Mouse (Mus musculus) heart, embryonic 11.5 days (tissue): ENCODE results near the gene Cox20. TPM values are rescaled to one million over a fixed set of nuclear protein-coding genes. Genes with fewer than 3 reads are reported as not detected.

Source experiments
- ATAC-seq: fragments of 200-750 bp; cut with Nextera tagmentation; replicated peaks from 2 replicates; pipeline ENCODE4 v1.8.0; 2017; ENCODE audit warnings: moderate library complexity; ENCODE audit not compliant: insufficient number of reproducible peaks, low FRiP score, low TSS enrichment
- H3K27ac ChIP-seq: fragments of 300-500 bp; sonication (generic); 2 replicates; pipeline ENCODE4 v1.5.1; 2014; ENCODE audit warnings: mild to moderate bottlenecking, low read depth, low read length
- H3K27me3 ChIP-seq: fragments of 300-500 bp; sonication (generic); 2 replicates; pipeline ENCODE4 v1.6.1; 2014; ENCODE audit warnings: mild to moderate bottlenecking, low read length, mixed read lengths; ENCODE audit not compliant: control insufficient read depth, insufficient read depth
- H3K36me3 ChIP-seq: fragments of 300-500 bp; sonication (generic); 2 replicates; pipeline ENCODE4 v1.6.1; 2014; ENCODE audit warnings: mild to moderate bottlenecking, low read length, moderate library complexity, mixed read lengths; ENCODE audit not compliant: control insufficient read depth, insufficient read depth
- H3K4me1 ChIP-seq: fragments of 300-500 bp; sonication (generic); 2 replicates; pipeline ENCODE4 v1.6.1; 2014; ENCODE audit warnings: low read length; ENCODE audit not compliant: control insufficient read depth, insufficient read depth
- H3K4me2 ChIP-seq: fragments of 300-500 bp; sonication (generic); 2 replicates; pipeline ENCODE4 v1.6.1; 2014; ENCODE audit warnings: mild to moderate bottlenecking, moderate library complexity
- H3K4me3 ChIP-seq: fragments of 300-500 bp; sonication (generic); 2 replicates; pipeline ENCODE4 v1.5.1; 2014; ENCODE audit warnings: low read depth, low read length
- H3K9ac ChIP-seq: fragments of 300-500 bp; sonication (generic); 2 replicates; pipeline ENCODE4 v1.6.1; 2014; ENCODE audit warnings: mild to moderate bottlenecking, low read depth, low read length, moderate library complexity
- H3K9me3 ChIP-seq: fragments of 300-500 bp; sonication (generic); replicated peaks from 2 replicates; pipeline ENCODE4 v1.6.1; 2016; ENCODE audit warnings: low read length; ENCODE audit not compliant: control insufficient read depth
- WGBS: fragments of 180-500 bp; shearing (Covaris S2); extraction: QIAGEN DNeasy Blood & Tissue Kit; methylation state at CpG from one replicate; pipeline ENCODE4 v1.1.7; 2014; ENCODE audit not compliant: insufficient replicate concordance; 5-methylcytosine and 5-hydroxymethylcytosine counted together
- polyA plus RNA-seq: library from polyadenylated mRNA; unstranded; fragments of >200 nt; fragmentation: Nextera tagmentation; extraction: Ambion mirVana; gene quantifications from 2 replicates; pipeline ENCODE4 v1.2.1, GENCODE M21; 2014

Cox20 gene
- polyA plus RNA-seq, 1 experiment from 2014 or later = 178 TPM

- H3K4me1 ChIP-seq = 0 out of 2 replicates have a peak, but pooled peaks cover 10% of the 10 kb centered on the region
- 94% methylated on average over 1 of the region's 1 CpGs for WGBS
- ATAC-seq = no peak
Measured at GRCm38 (mm10) chr1:178324568-178324967, 5.6 kb downstream of the Cox20 start.

DNA sequence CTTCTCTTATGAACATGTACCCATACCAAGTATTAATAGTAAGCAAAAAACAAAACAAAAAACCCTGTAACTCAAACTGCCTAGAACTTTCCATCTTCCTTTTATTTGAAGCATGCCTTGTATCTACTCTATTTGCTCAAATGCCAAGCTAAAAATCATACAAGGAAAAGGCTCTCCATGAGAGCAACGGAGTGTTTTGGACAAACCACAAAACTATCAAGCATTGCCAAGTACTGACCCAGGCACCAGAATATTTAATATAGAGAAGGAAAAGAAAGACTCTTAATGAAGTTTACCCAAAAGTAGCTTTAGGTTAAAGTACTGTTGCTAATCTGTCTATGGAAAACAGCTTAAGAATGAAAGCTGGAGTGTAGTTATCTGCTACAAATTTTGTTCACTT, 7.4 kb downstream of the Cox20 start:
- 0 out of 2 replicates have a peak, but pooled peaks cover 3% of the 10 kb centered on the region for H3K4me1 ChIP-seq
- peaks cover 40% of the 10 kb centered on the region for H3K36me3 ChIP-seq
- no peaks in the 10 kb centered on the region for H3K27me3 ChIP-seq
- WGBS = 98% methylated on average over 1 of the region's 1 CpGs
- H3K4me3 ChIP-seq = no peak overlapping the region
- no peak overlapping the region for H3K9ac ChIP-seq
- no peaks in the 10 kb centered on the region for H3K9me3 ChIP-seq
- H3K4me2 ChIP-seq = no peak overlapping the region
- H3K27ac ChIP-seq = no peak overlapping the region
- ATAC-seq = no peak

More at GRCm38 (mm10) chr1:178324568-178324967, 5.6 kb downstream of the Cox20 start:
- Histone ChIP-seq H3K9ac (no peak overlapping the region), H3K9me3 (no peaks in the 10 kb centered on the region), H3K36me3 (peaks cover 29% of the 10 kb centered on the region), H3K27me3 (no peaks in the 10 kb centered on the region), H3K4me3 (no peak overlapping the region), H3K27ac (no peak overlapping the region), H3K4me2 (no peak overlapping the region)

GRCm38 (mm10) chr1:178326950-178327349, 8.0 kb downstream of the Cox20 start:
- no peak overlapping the region for H3K27ac ChIP-seq
- 89% methylated on average over 1 of the region's 1 CpGs for WGBS
- H3K27me3 ChIP-seq = no peaks in the 10 kb centered on the region
- ATAC-seq = no peak
- 0 out of 2 replicates have a peak, but pooled peaks cover 1% of the 10 kb centered on the region for H3K4me1 ChIP-seq
- H3K9me3 ChIP-seq = no peaks in the 10 kb centered on the region
- no peak overlapping the region for H3K4me2 ChIP-seq
- peaks cover 41% of the 10 kb centered on the region for H3K36me3 ChIP-seq
- no peak overlapping the region for H3K9ac ChIP-seq
- H3K4me3 ChIP-seq = no peak overlapping the region

DNA sequence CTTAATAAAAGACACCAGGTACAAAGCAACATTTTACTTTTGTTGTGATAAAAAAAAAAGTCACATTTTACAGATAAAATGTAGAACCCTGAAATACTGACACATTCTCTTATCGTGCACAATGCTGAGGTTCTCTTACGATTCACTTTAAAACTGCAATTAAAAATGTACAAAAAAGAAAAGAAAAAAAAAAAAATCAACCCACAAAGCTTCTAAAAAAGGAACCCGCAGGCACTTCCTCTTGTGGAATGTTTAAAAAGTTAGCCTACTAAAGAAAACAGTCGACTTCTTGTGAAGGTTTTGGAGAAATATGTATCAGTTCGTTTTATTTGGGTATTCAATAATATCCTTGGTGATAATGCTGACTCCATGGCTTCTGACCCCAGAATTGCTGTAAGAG, 10.1 kb downstream of the Cox20 start:
- H3K36me3 ChIP-seq = peaks cover 46% of the 10 kb centered on the region
- H3K9ac ChIP-seq = no peak overlapping the region
- 83% methylated on average over 5 of the region's 5 CpGs for WGBS
- no peak overlapping the region for H3K4me3 ChIP-seq
- no peak for ATAC-seq
- no peak overlapping the region for H3K27ac ChIP-seq
- no peaks in the 10 kb centered on the region for H3K9me3 ChIP-seq
- H3K4me1 ChIP-seq = 0 out of 2 replicates have a peak, but pooled peaks cover 8% of the 10 kb centered on the region
- no peaks in the 10 kb centered on the region for H3K27me3 ChIP-seq
- no peak overlapping the region for H3K4me2 ChIP-seq

- WGBS = 81% methylated on average over 6 of the region's 6 CpGs
- Histone ChIP-seq H3K4me1 (peaks cover 11% of the 10 kb centered on the region; the same call in 1 of the 2 replicates), H3K9me3 (no peaks in the 10 kb centered on the region), H3K9ac (no peak overlapping the region), H3K4me2 (no peak overlapping the region), H3K4me3 (no peak overlapping the region), H3K27me3 (no peaks in the 10 kb centered on the region), H3K36me3 (peaks cover 51% of the 10 kb centered on the region), H3K27ac (no peak overlapping the region)
- ATAC-seq = no peak
Measured at GRCm38 (mm10) chr1:178329946-178330345, 11.0 kb downstream of the Cox20 start.

DNA sequence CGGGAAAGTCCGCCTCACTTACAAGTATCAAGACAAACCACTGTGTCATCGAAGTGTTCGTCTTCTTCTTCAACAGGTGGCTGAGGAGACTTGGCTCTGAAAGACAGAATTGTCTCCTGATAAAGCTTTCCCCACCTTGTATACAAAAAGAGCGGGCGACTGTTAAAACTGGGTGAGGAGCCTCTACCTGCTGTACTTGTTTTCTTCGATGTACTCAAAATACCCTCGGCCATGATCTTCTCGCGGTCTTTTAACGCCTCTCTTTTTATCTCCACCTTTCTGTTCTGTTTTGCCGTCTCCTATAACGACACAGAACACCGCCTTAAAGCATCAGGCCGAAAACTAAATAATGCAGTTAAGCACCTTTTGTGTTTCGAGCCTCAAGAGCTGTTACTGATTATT, 16.9 kb downstream of the Cox20 start:
- Histone ChIP-seq H3K4me3 (peak overlapping the region; percentile 100), H3K9me3 (no peaks in the 10 kb centered on the region), H3K4me1 (peaks cover 16% of the 10 kb centered on the region; the same call in 1 of the 2 replicates), H3K4me2 (peak overlapping the region; percentile 77), H3K9ac (peak overlapping the region; percentile 100), H3K27me3 (no peaks in the 10 kb centered on the region), H3K27ac (peak overlapping the region; percentile 100), H3K36me3 (peaks cover 29% of the 10 kb centered on the region)
- no peak for ATAC-seq
- under 1% methylated on average over 16 of the region's 16 CpGs for WGBS

DNA sequence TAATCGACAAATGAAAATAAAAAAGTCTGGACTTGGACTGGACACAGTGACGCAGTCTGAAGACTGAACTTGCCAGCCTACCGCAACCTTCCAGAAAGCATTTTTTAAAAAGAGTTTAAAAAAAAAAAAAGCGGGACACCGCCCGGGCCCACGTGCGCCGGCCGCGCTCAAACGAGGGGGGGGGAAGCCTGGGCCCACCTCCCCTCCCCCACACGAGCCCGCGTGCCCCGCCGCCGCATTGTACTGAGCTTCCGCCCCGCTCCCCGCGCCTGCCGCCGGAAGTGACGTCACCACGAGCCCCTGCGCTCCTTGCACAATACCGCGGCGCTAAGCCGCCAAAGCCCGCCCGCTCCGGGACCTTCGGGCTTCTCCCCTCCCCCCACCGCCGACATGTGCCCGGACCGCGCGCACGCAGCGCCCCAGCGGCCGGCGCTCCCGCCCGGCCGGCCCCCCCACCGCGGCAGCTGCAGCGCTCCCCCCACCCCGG, 17.4 kb downstream of the Cox20 start:
- ATAC-seq = peak; percentile 91
- WGBS = under 1% methylated on average over 45 of the region's 53 CpGs
- H3K27ac ChIP-seq = peak overlapping the region; percentile 100

DNA sequence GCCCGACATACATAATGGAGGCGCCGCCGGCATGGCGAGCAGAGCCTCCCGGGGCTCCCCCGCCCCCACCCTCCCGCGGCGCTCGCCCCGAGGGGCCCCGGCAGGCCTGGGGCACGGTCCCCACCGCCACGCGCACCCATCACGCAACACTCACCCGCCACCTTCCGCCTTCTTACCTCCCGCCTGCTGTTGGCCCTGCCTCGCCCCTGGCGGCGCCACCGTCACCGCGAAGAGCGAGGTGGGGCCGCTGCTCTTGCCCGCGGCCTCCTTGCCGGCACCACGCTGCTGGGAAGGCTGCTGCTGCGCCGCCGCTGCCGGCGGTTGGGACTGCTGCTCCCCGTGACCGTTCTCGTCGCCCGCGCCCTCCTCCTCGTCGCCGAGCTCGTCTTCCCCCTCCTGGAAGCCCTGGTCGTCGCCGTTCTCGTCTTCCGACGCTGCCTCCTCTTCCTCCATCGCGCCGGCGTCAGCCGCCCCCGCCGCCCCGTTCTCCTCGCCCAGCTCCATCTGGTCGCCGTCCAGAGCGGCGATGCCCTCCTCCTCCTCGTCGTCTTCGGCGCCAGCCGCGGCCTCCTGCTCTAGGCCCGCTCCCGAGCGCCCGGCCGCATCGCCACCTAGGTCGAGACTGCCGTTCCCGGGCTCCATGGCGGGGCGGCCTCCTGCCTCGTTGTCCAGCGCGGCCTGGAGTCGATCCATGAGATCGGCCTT, 18.0 kb downstream of the Cox20 start:
- ATAC-seq = peak; percentile 48
- H3K9ac ChIP-seq = peak overlapping the region; percentile 100
- peak overlapping the region; percentile 77 for H3K4me2 ChIP-seq
- no peaks in the 10 kb centered on the region for H3K9me3 ChIP-seq
- WGBS = under 1% methylated on average over 80 of the region's 89 CpGs
- H3K27ac ChIP-seq = peak overlapping the region; percentile 100
- no peaks in the 10 kb centered on the region for H3K27me3 ChIP-seq
- H3K4me1 ChIP-seq = peaks cover 16% of the 10 kb centered on the region; the same call in 1 of the 2 replicates
- peaks cover 19% of the 10 kb centered on the region for H3K36me3 ChIP-seq
- peak overlapping the region; percentile 100 for H3K4me3 ChIP-seq

More for the DNA sequence above, 17.4 kb downstream of the Cox20 start:
- Histone ChIP-seq H3K27me3 (no peaks in the 10 kb centered on the region), H3K4me1 (peaks cover 16% of the 10 kb centered on the region; the same call in 1 of the 2 replicates), H3K9ac (peak overlapping the region; percentile 100), H3K9me3 (no peaks in the 10 kb centered on the region), H3K4me3 (peak overlapping the region; percentile 100), H3K36me3 (peaks cover 24% of the 10 kb centered on the region), H3K4me2 (peak overlapping the region; percentile 77)
